Mouse (Mus musculus) MEL (cell line): ENCODE results near the gene Otop3. TPM values are rescaled to one million over a fixed set of nuclear protein-coding genes. Genes with fewer than 3 reads are reported as not detected.

ENCODE experiments used
- DNase-seq: peaks from one replicate; pipeline ENCODE4 v3.0.0; 2011; ENCODE audit warnings: low read depth, low spot score
- H3K27ac ChIP-seq: 2 replicates; pipeline ENCODE4 v1.5.1; 2012; ENCODE audit warnings: low read depth, mild to moderate bottlenecking, control low read depth, low read length, moderate library complexity; ENCODE audit not compliant: control insufficient read depth
- H3K27me3 ChIP-seq, 2 experiments: fragments of 150-350 bp in 1 of 2; sonication (generic) in 1 of 2; 2 replicates each; pipeline ENCODE4 v1.6.1; 2012; ENCODE audit warnings: low read length in 2 of 2, mild to moderate bottlenecking in 2 of 2, improper control_type of control experiment in 1 of 2, moderate library complexity in 1 of 2; ENCODE audit not compliant: insufficient read depth in 2 of 2, control insufficient read depth in 1 of 2
- H3K36me3 ChIP-seq, 2 experiments: 2 replicates each; pipeline ENCODE4 v1.6.1; 2012 to 2014; ENCODE audit warnings: low read length in 2 of 2, improper control_type of control experiment in 1 of 2, inconsistent platforms in 1 of 2, mild to moderate bottlenecking in 1 of 2; ENCODE audit not compliant: insufficient read depth in 2 of 2, control insufficient read depth in 1 of 2
- H3K4me1 ChIP-seq, 2 experiments: fragments of 150-350 bp in 1 of 2; sonication (generic) in 1 of 2; 2 replicates each; pipeline ENCODE4 v1.6.1; 2012; ENCODE audit warnings: low read length in 2 of 2, improper control_type of control experiment in 1 of 2, mild to moderate bottlenecking in 1 of 2; ENCODE audit not compliant: insufficient read depth in 2 of 2, control insufficient read depth in 1 of 2
- H3K4me3 ChIP-seq, 2 experiments: fragments of 150-350 bp in 1 of 2; sonication (generic) in 1 of 2; 2 replicates each; pipeline ENCODE4 v1.5.1; 2012; ENCODE audit warnings: low read depth in 2 of 2, low read length in 2 of 2, mild to moderate bottlenecking in 2 of 2, moderate library complexity in 2 of 2, control low read depth in 1 of 2, improper control_type of control experiment in 1 of 2; ENCODE audit not compliant: control insufficient read depth in 1 of 2, insufficient read depth in 1 of 2
- H3K79me2 ChIP-seq: 2 replicates; pipeline ENCODE4 v1.6.1; 2012; ENCODE audit warnings: mild to moderate bottlenecking, low read length, moderate library complexity; ENCODE audit not compliant: control insufficient read depth, poor library complexity, insufficient read depth
- H3K9ac ChIP-seq: 2 replicates; pipeline ENCODE4 v1.6.1; 2012; ENCODE audit warnings: low read depth, mild to moderate bottlenecking, control low read depth, low read length, moderate library complexity; ENCODE audit not compliant: control insufficient read depth, poor library complexity, severe bottlenecking
- H3K9me3 ChIP-seq: fragments of 150-350 bp; sonication (generic); replicated peaks from 2 replicates; pipeline ENCODE4 v1.6.1; 2012; ENCODE audit warnings: mild to moderate bottlenecking, low read length, improper control_type of control experiment, moderate library complexity; ENCODE audit not compliant: insufficient read depth
- BHLHE40 ChIP-seq: IDR thresholded peaks from 2 replicates; pipeline ENCODE4 v1.6.1; 2012; ENCODE audit warnings: low read depth, mild to moderate bottlenecking, inconsistent platforms, low read length, improper control_type of control experiment, borderline replicate concordance
- CTCF ChIP-seq, 3 experiments: IDR thresholded peaks in 2 of 3; conservative IDR thresholded peaks in 1 of 3; 2 replicates each; pipeline ENCODE4 v1.5.1; 2011 to 2012; ENCODE audit warnings: low read length in 3 of 3, low read depth in 2 of 3, mild to moderate bottlenecking in 2 of 3, improper control_type of control experiment in 1 of 3, inconsistent platforms in 1 of 3, mixed read lengths in 1 of 3, moderate library complexity in 1 of 3; ENCODE audit not compliant: control insufficient read depth in 1 of 3, insufficient read depth in 1 of 3, poor library complexity in 1 of 3, severe bottlenecking in 1 of 3
- E2F4 ChIP-seq: IDR thresholded peaks from 2 replicates; pipeline ENCODE4 v1.6.1; 2011; ENCODE audit warnings: low read depth, low read length, improper control_type of control experiment, borderline replicate concordance
- GABPA ChIP-seq: IDR thresholded peaks from 2 replicates; pipeline ENCODE4 v1.6.1; 2012; ENCODE audit warnings: low read depth, mild to moderate bottlenecking, inconsistent platforms, low read length, improper control_type of control experiment, moderate library complexity
- HCFC1 ChIP-seq: IDR thresholded peaks from 2 replicates; pipeline ENCODE4 v1.6.1; 2012; ENCODE audit warnings: low read depth, mild to moderate bottlenecking, inconsistent platforms, low read length, improper control_type of control experiment, moderate library complexity
- JUND ChIP-seq: IDR thresholded peaks from 2 replicates; pipeline ENCODE4 v1.6.1; 2011; ENCODE audit warnings: low read depth, mild to moderate bottlenecking, improper control_type of control experiment, low read length
- MAFK ChIP-seq: IDR thresholded peaks from 2 replicates; pipeline ENCODE4 v1.6.1; 2011; ENCODE audit warnings: low read depth, mild to moderate bottlenecking, low read length, improper control_type of control experiment, borderline replicate concordance
- MAX ChIP-seq: IDR thresholded peaks from 2 replicates; pipeline ENCODE4 v1.6.1; 2011; ENCODE audit warnings: low read length, improper control_type of control experiment
- MXI1 ChIP-seq: IDR thresholded peaks from 2 replicates; pipeline ENCODE4 v1.6.1; 2011; ENCODE audit warnings: mild to moderate bottlenecking, low read depth, low read length, improper control_type of control experiment
- MYB ChIP-seq: IDR thresholded peaks from 2 replicates; pipeline ENCODE4 v1.6.1; 2011; ENCODE audit warnings: mild to moderate bottlenecking, low read depth, low read length, improper control_type of control experiment
- MYC ChIP-seq: IDR thresholded peaks from 2 replicates; pipeline ENCODE4 v1.6.1; 2011; ENCODE audit warnings: low read depth, mild to moderate bottlenecking, low read length, improper control_type of control experiment, moderate library complexity
- NELFE ChIP-seq: IDR thresholded peaks from 2 replicates; pipeline ENCODE4 v1.6.1; 2011; ENCODE audit warnings: low read depth, low read length, improper control_type of control experiment
- POLR2A ChIP-seq, 2 experiments: IDR thresholded peaks; 2 replicates each; pipeline ENCODE4 v1.6.1; 2011 to 2012; ENCODE audit warnings: low read length in 2 of 2, mild to moderate bottlenecking in 2 of 2, control low read depth in 1 of 2, improper control_type of control experiment in 1 of 2, low read depth in 1 of 2, moderate library complexity in 1 of 2; ENCODE audit not compliant: control insufficient read depth in 1 of 2, insufficient read depth in 1 of 2, poor library complexity in 1 of 2
- SMC3 ChIP-seq: IDR thresholded peaks from 2 replicates; pipeline ENCODE4 v1.6.1; 2011; ENCODE audit warnings: low read depth, low read length, improper control_type of control experiment
- TAL1 ChIP-seq: IDR thresholded peaks from 2 replicates; pipeline ENCODE4 v1.6.1; 2012; ENCODE audit warnings: mild to moderate bottlenecking, inconsistent platforms, low read length, moderate library complexity, mixed read lengths
- TBP ChIP-seq: IDR thresholded peaks from 2 replicates; pipeline ENCODE4 v1.8.0; 2011; ENCODE audit warnings: low read depth, low read length, improper control_type of control experiment
- USF2 ChIP-seq, 2 experiments: IDR thresholded peaks; 2 replicates each; pipeline ENCODE4 v1.6.1; 2011 to 2012; ENCODE audit warnings: improper control_type of control experiment in 2 of 2, low read length in 2 of 2, borderline replicate concordance in 1 of 2, inconsistent platforms in 1 of 2, low read depth in 1 of 2, mild to moderate bottlenecking in 1 of 2; ENCODE audit not compliant: insufficient read depth in 1 of 2
- ZC3H11A ChIP-seq: IDR thresholded peaks from 2 replicates; pipeline ENCODE4 v1.6.1; 2012; ENCODE audit warnings: low read depth, mild to moderate bottlenecking, inconsistent platforms, low read length, improper control_type of control experiment
- ZKSCAN1 ChIP-seq: IDR thresholded peaks from 2 replicates; pipeline ENCODE4 v1.6.1; 2012; ENCODE audit warnings: low read depth, mild to moderate bottlenecking, inconsistent platforms, low read length, improper control_type of control experiment, moderate library complexity
- ZNF384 ChIP-seq: IDR thresholded peaks from 2 replicates; pipeline ENCODE4 v1.6.1; 2012; ENCODE audit warnings: low read depth, mild to moderate bottlenecking, inconsistent platforms, low read length, improper control_type of control experiment
- polyA plus RNA-seq, 2 experiments: library from polyadenylated mRNA; stranded (reverse) in 1 of 2; unstranded in 1 of 2; fragments of >175 nt in 1 of 2; fragments of >200 nt in 1 of 2; gene quantifications; 2 replicates each; pipeline versions ENCODE4 v1.2.1 to v1.2.4; 2012; ENCODE audit warnings: low replicate concordance in 2 of 2, low read depth in 1 of 2; ENCODE audit not compliant: insufficient read length in 2 of 2, insufficient read depth in 1 of 2, missing spikeins in 1 of 2
- total RNA-seq: library from RNA; depleted of rRNA; stranded (reverse); fragments of 300-350 nt; gene quantifications from 2 replicates; pipeline ENCODE4 v1.2.3, GENCODE M21; 2012

Gene Otop3
- total and polyA plus RNA-seq, 3 experiments, result not detected

GRCm38 (mm10) chr11:115286201-115286993 is 48.1 kb upstream of the Otop3 start:
- H3K27me3 ChIP-seq, result no peaks in the 10 kb centered on the region
- no peak for DNase-seq
- H3K4me1 ChIP-seq, result no peaks in the 10 kb centered on the region
- H3K79me2 ChIP-seq, result no peaks in the 10 kb centered on the region
- TF ChIP-seq ZNF384, result no peak
- TF ChIP-seq MXI1, result no peak
- no peak for TF ChIP-seq POLR2A (IDR thresholded peaks at IDR 0.05; ENCODE audit: control insufficient read depth in 1 of 2, insufficient read depth in 1 of 2, low read depth in 1 of 2, low read length in 2 of 2, poor library complexity in 1 of 2)
- TF ChIP-seq ZC3H11A, result no peak
- no peak for TF ChIP-seq CTCF (IDR thresholded peaks at IDR 0.05 in 2 of 3, conservative IDR thresholded peaks at IDR 0.05 in 1 of 3; ENCODE audit: control insufficient read depth in 1 of 3, insufficient read depth in 1 of 3, low read depth in 2 of 3, low read length in 3 of 3, poor library complexity in 1 of 3, severe bottlenecking in 1 of 3)
- no peaks in the 10 kb centered on the region for H3K9me3 ChIP-seq
- H3K27ac ChIP-seq, result no peak overlapping the region
- no peak overlapping the region for H3K9ac ChIP-seq
- no peak overlapping the region for H3K4me3 ChIP-seq
- H3K36me3 ChIP-seq, result no peaks in the 10 kb centered on the region

GRCm38 (mm10) chr11:115287386-115287785 is 47.1 kb upstream of the Otop3 start:
- H3K27ac ChIP-seq, result no peak overlapping the region
- H3K4me1 ChIP-seq, result no peaks in the 10 kb centered on the region
- no peak for TF ChIP-seq TBP
- TF ChIP-seq MYC, result no peak
- no peak for TF ChIP-seq BHLHE40
- no peak for TF ChIP-seq SMC3
- no peak for TF ChIP-seq MAX
- no peaks in the 10 kb centered on the region for H3K36me3 ChIP-seq
- H3K4me3 ChIP-seq, result no peak overlapping the region
- no peaks in the 10 kb centered on the region for H3K79me2 ChIP-seq
- H3K27me3 ChIP-seq, result no peaks in the 10 kb centered on the region
- peak; percentile 80 for DNase-seq
- H3K9me3 ChIP-seq, result no peaks in the 10 kb centered on the region
- no peak overlapping the region for H3K9ac ChIP-seq

GRCm38 (mm10) chr11:115288305-115288704 is 46.2 kb upstream of the Otop3 start:
- Histone ChIP-seq H3K4me3 (no peak overlapping the region), H3K9ac (no peak overlapping the region), H3K79me2 (no peaks in the 10 kb centered on the region), H3K36me3 (no peaks in the 10 kb centered on the region), H3K9me3 (no peaks in the 10 kb centered on the region), H3K27ac (no peak overlapping the region), H3K4me1 (no peaks in the 10 kb centered on the region), H3K27me3 (no peaks in the 10 kb centered on the region)
- DNase-seq, result no peak
- TF ChIP-seq MYB, result no peak
- no peak for TF ChIP-seq HCFC1
- TF ChIP-seq E2F4, result no peak
- no peak for TF ChIP-seq NELFE
- TF ChIP-seq JUND, result no peak
- TF ChIP-seq GABPA, result no peak
- TF ChIP-seq ZKSCAN1, result no peak
- TF ChIP-seq MAX, result no peak
- TF ChIP-seq TAL1, result no peak
- TF ChIP-seq USF2 (IDR thresholded peaks at IDR 0.05; ENCODE audit: borderline replicate concordance in 1 of 2, insufficient read depth in 1 of 2, low read depth in 1 of 2, low read length in 2 of 2), result no peak
- TF ChIP-seq MAFK, result no peak
